Mouse (Mus musculus) c-Kit-positive CD71-negative TER-119-negative erythroid progenitor cells, embryonic 14.5 days (primary cell): ENCODE measurements around the gene Zdhhc5.

Experiments used
- DNase-seq: peaks from one replicate; pipeline ENCODE4 v3.0.0-alpha.2; 2013; ENCODE audit warnings: low read depth

Zdhhc5 gene

DNA sequence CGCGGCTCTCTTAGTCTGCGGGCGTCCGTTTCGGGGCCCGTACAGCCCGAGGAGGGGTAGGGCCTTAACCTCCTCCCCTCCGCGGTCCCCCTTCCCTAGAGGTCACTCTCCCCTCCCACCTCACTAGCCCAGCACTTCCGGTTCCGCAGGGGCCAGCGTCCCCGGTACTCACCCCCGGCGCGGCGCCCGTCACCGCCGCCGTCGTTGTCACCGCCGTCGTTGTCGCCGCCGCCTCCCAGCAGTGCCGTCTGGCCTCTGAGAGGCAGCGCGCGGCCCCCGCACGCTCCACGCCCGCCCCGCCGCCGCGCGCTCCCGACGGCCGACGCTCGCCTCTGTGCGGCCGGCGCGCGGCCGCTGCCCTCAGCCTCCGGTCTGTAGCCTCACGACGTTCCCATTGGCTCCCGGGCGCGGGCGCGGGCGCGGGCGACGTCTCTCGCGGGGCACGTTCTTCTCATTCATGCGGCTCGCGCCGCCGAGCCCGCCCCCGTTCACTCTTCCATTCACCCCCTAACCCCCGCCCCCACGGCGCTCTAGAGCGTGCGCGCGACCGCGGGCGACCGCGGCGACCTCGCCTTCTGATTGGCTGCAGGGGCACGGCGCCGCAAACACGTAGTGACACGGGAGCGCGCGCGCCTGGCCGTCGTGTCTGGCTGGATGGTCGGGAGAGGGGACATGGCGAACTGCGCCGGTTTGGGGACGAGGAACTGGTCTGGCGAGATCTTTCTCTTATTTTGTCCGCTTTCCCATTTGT is at the start of gene Zdhhc5:
Gene Zdhhc5 (minus strand): TSS at position 370 of the 751 bp plus-strand sequence.
- peak; percentile 95 for DNase-seq

DNA sequence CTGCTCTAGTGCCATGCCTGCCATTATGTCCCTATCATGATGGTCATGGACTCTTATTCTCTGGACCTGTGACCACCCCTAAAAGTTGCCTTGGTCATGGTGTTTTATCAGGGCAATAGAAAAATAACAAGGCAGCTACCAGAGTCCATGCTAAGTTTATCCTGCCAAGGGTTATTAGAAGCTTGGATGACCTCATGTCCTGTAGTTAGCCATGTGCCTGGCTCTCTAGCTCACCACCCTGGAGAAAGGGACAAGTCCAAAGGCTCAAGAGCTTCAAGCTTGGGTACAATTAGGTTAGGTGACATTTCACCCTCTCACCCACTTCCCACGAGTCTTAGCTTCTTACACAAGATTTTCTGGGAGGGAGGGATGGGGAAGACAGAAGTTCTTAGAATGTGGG is 47.8 kb upstream of the Zdhhc5 start:
- no peak for DNase-seq

DNA sequence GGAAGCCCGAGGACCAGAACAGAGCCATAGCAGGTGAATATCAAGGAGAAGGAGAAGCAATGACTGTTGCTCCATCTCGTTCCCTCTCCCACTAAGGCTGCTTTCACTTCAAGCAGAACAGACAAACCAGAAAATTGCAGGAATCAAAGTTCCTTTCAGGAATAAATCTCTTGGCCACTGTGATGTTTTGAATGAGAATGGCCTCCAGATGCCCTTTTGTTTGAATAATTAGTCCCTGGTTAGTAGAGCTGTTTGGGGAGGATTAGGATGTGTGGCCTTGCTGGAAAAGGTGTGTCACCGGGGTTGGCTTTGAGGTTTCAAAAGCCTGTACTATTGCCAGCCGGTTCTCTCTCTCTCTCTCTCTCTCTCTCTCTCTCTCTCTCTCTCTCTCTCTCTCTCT is 47.3 kb upstream of the Zdhhc5 start:
- no peak for DNase-seq

DNA sequence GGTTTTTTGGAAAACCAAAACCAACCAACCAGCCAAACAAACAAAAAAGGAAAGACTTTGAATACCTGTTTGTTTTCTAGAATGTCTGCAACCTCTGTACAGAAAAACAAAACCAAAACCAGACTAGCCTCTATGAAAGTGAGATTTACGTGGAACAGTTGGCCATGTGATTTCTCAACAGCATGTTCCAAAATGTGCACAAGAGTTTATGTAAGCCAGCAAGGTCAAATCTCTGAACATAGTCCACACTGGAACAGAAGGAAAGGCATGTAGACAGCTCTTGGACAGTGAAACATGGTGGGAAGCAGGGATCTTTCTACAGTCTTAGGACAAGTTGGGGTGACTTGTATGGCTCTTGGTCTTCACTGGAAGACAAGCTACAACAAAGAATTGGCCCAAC is 46.9 kb upstream of the Zdhhc5 start:
- no peak for DNase-seq

DNA sequence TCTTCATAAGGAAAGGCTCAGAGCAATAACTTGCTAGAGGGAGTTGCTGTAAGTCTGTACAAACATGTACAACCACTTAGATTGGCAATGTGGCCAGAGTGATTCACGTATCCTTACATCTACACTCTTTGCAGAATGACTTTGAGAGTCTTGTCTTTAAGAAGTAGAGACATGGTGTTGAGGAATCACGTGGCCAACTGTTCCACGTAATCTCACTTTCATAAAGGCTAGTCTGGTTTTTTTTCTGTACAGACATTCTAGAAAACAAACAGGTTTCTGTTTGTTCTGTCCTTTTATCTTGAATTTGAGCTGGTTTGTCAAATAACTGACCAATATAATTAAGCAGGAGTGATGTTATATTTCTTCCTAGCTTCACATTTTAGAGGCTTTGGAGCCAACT is 46.3 kb upstream of the Zdhhc5 start:
- no peak for DNase-seq

DNA sequence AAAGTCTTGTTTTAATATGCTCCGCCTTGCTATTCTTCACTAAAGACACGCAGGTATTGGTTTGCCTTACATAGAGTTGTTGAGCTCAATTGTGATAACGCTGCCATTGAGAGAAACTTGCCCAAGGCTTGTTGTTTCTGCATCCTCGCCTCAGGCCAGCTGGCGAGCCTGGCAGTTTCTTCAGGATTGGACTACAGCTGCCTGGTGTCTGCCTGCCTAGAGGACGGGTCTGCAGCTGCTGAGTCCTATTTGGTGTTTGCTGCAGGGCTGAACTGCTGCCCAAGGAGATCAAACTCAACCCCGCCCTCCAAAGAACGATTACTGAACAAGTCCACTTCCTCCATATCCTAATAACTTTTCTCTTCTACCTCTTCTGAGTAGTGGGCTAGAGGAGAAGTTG is 45.8 kb upstream of the Zdhhc5 start:
- no peak for DNase-seq

DNA sequence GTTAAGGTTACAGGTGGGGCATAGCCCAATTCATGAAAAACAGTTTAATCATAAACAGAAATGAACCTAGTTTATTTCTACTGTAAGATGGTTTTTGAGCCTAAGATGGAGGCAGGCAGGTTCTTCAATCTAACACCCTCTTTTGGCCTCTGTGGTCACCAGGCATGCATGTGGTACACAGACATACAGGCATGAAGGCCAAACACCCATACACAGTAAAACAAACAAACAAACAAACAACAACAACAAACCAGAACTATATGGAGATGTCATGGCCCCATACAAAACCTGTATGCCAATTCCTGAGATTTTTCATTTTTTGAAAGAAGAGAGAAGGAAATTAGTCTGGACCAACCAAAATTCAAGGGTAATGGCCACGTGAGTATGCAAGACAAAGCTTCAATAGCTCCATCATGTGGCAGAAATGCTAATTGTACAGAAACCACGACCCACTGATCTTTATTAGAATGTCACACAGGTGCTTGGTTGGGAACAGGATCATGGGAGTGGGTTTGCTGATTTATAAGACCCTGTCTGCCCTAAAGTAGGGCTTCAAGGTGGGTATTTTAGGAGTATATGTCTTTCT is 43.7 kb upstream of the Zdhhc5 start:
- DNase-seq = peak; percentile 67

DNA sequence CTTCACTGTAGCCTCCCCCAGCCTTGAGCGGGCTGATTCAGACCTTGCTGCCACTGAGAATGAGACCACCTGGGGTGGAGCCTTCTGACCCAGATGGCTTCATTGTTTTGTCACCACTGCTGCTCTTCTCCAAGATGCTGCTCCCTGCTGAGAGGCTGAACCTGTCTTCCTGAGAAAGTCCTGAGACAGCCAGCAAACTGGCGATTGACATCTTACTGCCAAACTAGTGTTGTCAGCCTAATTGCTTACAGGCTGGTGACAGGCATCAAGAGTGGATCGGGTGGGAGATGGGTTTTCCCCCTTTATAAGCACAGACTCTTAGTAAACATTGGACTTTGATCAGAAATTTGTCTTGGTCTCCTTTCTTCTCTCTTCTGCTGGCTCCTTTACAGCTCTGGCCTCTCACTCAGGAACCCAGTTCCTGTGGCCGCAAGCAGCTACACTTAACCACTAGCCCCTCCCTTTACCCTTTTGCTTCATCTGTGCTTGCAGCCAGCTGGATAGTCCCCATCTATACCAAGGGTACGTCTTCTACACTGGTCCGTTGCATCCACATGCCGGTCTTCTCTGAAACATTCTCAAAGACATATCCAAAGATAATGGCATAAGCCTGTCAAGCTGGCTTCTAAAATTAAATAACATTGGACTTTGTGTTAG is 42.2 kb upstream of the Zdhhc5 start:
- DNase-seq = no peak

DNA sequence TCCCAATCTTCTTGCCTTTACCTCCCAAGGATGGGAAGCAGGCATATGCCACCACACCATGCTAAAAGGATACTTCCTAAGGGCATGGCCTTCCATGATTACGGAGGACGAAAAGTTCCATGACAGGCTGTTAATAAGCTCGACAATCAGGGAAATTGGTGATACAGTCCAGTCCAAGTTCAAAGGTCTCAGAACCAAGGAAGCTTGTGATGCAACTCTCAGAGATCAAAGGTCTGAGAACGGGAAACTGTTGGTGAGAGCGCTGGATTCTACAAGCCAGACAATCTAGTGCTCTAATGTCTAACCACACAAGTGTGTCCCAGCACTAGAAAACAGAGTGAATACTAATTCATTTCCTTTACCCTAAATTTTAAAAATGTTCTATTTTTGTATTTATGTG is 41.3 kb upstream of the Zdhhc5 start:
- DNase-seq = no peak

DNA sequence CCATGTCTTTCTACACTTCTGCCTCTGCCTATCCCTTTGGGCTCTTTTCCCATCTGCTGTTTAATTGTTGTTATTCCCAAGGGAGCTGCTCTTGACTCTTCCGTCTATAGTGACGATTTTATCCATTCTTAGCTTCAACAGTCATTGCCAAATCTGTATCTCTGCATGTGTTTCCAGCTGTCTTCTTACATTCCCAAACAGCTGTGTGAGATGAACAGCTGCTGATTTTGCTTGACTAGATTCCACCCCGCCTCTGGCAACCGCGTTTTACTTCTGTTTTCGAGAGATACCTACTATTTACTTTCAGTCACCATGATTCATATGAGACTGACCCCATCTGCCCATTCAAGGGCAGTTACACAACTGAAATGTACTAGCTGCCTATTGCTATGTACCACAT is 35.1 kb upstream of the Zdhhc5 start:
- no peak for DNase-seq

DNA sequence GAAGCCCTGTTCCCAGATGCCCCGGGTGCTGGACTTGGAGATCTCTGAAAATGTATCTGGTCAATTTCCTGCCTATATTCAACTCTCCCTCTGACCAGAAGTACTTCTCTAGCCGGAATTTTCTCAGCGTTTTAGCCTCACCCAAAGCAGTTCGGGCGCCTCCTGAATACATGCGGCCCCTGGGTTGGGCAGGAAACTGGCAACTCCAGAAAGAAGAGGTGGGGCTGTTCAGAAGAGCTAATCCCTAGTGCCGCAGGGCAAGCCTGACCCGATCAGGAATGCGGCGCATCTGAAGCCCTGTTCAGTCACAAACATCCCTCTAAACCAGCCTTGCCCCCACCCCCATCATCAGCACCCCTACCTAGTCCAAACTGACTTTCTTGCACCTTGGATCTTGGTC is 29.1 kb upstream of the Zdhhc5 start:
- DNase-seq = no peak

DNA sequence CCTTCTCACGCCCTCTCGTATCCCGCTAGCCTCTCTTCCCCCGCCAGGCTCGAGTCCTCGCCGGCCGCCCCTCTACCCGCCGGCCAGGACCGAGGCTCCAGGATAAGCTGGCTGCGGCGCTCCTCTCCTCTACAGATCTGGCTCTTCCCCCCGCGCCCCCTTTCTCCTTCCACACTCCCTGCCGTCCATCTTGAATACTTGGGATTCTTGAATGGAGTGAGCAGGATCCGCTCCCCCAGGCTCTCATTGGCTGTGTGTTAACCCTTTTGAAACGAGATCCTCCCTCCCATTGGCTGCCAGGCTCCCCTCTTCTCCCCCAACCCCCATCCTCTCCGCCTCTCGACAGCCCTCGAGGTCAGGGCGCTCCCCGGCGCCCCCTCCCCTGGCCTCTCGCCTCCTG is 28.6 kb upstream of the Zdhhc5 start, which contains the start of gene Gm19426:
Gene Gm19426 (minus strand): TSS at position 95 of the 400 bp plus-strand sequence.
- peak; percentile 43 for DNase-seq

DNA sequence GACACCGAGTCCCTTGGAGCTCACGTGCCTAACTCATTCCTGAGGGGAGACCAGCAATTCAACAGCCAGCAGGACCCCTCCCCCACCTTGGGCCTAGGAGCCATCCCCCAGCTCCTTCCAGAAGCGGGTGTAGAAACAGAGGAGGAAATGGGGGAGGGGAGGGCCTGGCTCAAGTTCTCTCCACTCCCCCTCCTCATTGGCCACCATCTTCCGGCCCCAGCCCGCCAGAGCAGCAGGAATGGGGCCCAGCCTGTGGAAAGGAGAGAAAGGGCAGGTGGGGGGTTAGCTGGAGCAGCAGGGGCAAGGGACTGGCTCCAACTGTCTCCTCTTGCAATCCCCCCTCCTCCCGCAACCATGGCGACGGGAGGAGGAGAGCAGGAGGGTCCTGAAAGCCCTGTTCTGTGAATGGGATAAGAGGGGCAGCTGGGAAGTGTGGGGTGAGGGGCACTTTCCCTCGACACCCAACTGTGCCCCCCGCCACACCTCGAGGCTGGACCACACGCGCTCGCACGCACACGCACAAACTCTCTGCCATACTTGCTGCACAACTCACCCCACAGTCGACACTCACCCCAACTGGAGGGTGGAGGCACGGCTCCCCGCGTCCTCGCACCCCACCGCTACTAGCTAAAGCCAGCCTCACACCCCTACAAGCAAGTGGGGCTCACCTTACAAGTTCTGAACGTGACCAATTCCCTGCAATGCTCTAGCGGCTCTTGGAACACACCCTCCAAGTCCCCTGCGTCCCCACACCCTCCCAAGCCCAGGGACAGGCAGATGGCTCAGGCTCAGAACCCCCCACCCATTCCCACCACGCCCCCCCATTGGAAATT is 27.7 kb upstream of the Zdhhc5 start:
- DNase-seq = no peak

DNA sequence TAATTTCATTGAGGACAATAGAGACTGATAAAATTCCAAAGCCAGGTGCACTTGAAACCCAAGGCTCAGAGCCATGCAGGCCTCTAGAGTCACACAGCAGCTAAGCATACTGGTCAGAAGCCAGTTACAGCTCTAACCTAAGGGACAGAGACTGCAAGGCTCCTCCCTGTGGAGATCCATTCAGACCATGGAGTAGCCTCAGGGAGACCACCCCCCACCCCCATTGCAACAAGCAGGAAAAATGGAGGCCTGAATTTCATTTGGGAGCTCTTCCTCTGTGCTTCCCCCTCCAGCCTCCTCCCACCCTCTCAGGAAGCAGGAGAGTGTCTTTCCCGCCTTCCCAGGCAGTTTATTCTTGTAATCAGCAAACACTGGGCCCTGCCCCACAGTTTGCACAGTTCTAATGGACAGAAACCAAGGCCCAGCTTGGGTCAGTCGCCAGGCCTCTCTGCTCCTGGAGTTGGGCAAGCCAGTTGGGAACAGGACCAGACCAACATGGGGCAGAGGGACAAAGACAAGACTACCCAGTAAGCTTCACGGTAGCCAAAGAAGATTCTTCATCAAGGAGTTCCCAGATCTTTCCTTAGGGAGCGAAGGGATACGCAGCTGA is 27.0 kb upstream of the Zdhhc5 start:
- no peak for DNase-seq

DNA sequence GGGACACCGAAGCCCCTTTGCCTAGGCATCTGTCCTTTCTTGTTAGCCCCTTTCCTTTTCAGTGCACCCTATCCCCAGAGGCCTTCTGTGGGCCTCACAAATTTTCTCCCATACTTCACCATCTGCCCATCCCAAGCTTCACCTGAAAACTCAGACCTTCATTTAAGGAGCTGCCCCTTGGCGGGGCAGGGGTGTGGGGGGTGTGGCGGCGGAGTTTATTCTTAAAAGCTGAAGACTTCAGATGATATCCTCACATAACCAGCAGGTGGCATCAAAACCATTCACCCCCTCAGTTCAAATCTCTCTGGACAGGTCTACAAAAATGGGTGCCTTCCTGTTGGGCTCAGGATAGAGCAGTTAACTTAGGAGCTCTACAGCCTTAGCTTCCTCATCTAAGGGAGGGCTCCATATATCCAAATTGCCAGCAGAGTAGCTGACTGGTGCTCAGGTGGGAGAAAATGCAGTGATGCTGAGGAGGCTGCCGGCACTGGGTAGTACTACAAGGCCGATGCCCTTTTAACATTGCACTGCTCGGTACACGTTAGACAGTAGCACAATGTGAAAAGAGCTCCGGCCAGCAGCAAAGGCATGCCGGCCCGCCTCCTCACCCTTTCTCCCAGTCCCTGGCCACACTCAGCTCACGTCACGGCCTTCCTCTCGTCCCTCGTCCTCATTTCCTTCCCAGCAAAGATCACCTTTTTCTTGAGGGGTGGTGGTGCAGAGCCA is 25.8 kb upstream of the Zdhhc5 start:
- no peak for DNase-seq

DNA sequence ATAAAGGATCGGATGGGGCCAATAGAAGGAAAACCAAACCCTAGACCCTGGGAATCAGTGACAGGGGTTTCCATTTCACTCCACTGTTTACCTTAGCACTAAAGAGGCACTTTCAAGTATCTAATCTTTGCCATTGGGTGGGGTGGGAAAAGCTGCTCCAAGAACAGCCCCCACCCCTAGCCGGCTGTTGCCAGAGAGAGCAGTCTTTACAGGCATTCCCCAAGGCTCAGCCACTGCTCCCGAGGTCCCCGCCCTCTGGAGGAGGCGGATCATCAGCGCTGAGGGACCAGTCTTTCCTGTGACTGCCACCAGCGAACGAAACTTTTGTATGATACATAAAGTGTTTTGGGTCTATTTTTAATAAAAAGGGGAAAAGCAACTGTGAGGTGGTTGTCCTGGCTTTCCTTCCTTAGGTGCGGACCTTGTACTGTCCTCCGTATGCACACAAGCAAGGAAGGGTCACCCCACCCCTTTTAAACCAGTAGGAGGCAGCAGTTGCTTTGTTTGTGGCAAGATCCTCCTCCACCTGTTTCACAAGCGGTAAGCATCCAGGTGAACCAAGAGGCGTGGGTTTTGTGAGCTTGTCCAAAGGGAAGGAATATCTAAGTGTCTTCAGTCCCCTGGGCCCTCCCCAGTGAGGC is 23.4 kb upstream of the Zdhhc5 start:
- DNase-seq = no peak

DNA sequence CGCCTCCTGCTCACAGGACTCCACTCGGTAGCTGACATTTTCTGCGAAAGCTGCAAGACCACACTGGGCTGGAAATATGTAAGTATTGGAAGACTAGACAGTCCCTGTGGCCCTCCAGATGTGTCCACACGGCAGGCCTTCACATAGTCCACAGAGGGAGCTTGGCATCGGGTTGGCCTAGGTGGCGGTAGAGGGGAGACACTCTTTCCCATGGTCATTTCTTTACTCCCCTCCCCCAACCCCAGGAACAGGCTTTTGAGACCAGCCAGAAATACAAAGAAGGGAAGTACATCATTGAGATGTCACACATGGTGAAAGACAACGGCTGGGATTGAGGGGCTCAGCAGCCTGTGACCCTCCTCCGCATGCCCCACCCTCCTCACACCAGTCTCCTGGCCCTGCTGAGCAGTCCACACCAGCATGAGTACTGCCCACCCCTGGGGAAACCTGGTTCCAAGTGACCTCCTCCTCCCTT is 22.5 kb upstream of the Zdhhc5 start:
- no peak for DNase-seq

DNA sequence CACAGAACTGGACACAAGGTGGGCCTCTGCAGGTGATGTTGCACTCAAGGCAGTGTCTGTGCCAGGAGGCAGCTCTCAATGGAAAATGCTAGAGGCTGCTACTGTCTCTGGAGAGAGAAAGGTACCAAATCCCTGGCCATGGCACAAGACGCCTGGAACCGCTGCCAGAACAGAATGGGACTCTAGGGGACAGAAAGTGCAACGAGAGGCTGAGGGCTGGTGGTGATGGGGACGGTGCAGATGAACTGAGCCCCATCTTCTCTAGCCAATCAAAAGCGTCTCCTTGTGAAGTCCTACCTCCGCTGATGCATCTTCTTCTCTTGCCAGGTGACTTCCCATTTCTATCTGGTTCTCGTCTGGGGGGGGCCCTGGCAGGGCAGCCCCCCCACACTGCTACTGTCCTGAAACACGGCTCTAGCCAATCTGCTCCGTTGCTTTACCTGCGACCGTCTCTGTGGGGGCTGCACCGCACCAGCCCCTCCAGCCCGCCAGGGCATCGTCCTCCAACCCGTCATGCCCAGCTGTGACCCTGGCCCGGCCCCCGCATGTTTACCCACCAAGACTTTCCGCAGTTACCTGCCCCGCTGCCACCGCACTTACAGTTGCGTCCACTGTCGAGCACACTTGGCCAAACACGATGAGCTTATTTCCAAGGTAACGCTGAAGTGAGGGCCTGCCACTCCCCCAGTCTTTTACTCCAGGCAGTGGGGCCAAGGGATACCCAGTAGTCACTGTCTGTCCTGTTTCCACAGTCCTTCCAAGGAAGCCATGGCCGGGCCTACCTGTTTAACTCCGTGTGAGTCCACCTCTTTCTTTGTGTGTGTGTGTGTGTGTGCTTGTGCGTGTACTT is 21.6 kb upstream of the Zdhhc5 start:
- DNase-seq = no peak

DNA sequence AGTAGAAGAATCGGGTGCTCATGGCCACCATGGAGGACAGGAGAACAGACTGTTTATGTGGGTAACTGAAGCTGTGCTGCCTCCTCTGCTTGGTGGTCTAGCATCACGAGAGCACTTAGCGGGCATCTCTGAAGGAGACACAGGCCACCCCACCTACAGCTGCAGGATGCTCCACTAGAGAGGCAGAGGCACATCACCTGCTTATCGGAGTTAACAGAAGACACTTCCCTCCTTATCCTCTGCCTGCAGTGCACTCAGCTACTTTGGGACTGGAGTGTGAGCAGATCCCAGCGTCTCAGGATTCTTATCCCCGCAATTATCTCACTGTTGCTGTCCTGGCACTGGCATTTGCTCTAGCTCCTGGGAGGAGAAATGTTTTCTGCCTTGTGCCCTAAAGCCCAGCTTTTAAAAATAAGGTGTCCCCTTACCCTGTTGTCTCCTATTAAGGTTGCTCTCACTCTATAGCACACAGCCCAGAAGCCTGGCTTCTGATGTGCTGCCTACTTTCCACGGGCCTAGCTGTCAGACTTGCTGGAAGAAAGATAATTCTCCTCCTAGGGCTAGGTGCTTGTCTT is 20.5 kb upstream of the Zdhhc5 start:
- DNase-seq = no peak
